Mouse (Mus musculus): ENCODE measurements around the gene Dusp8.

The Dusp8 gene

DNA sequence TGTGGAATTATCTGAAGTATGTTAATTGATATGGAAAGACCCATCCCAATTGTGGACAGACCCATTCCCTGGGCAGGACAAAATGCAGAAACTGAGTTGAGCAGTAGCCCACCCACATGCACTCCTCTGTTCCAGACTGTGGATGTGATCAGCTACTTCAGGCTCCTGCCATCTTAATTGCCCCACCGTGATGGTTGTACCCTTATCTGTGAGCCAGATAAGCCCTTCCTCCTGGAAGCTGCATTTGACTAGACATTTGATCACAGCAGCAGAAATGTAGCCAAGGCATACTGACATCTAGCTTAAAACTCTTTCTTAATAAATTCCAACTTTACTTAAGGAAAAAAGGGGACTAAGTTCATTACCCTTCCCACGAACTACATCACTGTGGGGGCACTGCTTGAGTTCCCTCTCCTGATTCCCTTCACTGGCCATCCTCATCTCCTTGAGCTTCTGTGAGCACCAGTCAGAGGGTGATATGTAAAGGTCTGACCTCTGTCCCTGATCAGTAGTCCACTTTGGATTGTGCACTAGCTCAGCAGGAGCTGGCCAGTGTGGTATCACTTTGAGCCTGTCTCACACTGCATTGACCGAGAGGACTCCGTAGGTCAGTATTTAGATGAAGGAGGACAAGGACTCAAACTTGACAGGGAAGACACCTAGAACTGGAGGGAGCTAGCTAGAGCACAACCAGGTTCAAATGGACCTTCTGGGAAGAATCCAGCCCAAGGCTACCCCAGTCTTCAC is 9.3 kb downstream of the Dusp8 start:
- DNase-seq (ENCODE audit: low read depth) = no peak

GRCm38 (mm10) chr7:142084820-142085219 is 10.8 kb downstream of the Dusp8 start:
- peak; percentile 77 for DNase-seq (ENCODE audit: low read depth)

DNA sequence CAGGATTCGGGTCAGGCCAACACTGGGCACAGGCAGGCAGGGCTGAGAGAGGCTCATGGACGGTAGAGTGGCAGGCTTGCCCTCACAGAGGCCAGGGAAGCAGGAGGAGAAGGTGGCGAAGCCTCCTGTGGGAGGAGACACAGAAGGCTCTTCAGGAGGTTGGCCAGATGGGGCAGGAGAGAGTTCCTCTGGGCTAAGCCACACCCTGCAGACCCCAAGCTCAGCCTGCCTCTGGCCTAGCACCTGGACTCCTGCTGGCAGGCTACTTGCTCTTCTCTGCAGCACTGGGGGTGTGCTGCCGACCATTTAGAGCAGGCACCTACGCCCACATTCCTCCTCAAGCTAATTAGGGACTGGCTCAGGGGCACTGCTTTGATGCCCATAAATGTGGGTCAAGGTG is 11.2 kb downstream of the Dusp8 start:
- DNase-seq (ENCODE audit: low read depth) = no peak

DNA sequence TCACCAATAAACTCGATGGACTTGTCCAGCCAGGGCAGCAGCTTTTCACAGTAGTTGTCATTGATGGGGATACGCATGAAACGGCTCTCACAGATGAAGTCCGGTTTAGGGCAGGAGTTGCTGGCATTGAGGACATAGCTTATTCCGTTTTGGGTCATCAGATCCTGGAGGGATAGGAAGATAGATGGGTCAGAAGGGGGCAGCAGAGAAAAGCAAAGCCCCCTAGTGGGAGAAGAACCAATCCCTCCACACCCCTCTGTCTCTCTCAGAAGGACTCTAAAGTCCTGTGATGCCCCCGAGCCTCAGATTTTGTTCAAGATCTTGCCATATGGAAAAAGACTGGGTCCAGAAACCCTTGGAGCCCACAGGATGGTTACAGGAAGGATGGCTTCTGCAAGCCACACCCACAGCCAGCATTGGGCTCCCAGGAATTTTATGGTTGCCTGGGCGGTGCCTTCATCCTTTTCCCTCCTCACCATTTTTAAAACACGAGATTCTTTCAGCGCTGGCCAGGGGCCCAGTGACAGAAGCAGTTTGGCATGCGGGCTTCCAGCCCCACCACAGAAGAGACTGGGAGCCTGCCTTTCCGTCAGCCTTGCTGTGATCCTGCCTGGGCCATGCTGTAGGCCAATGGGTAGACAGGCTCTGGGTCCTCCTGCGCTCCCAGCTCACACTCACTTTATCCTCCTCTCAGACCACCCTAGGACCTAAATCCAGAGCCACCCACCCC is 11.9 kb downstream of the Dusp8 start:
- no peak for DNase-seq (ENCODE audit: low read depth)

GRCm38 (mm10) chr7:142082607-142083006 is 13.0 kb downstream of the Dusp8 start:
- no peak for DNase-seq (ENCODE audit: low read depth)

GRCm38 (mm10) chr7:142082179-142082578 is 13.5 kb downstream of the Dusp8 start:
- no peak for DNase-seq (ENCODE audit: low read depth)

GRCm38 (mm10) chr7:142081736-142082135 is 13.9 kb downstream of the Dusp8 start:
- DNase-seq (ENCODE audit: low read depth) = no peak

- DNase-seq (ENCODE audit: low read depth) = no peak
These were observed 14.8 kb downstream of the Dusp8 start for GRCm38 (mm10) chr7:142080876-142081275.

GRCm38 (mm10) chr7:142079365-142079764 is 16.3 kb downstream of the Dusp8 start:
- no peak for DNase-seq (ENCODE audit: low read depth)

DNA sequence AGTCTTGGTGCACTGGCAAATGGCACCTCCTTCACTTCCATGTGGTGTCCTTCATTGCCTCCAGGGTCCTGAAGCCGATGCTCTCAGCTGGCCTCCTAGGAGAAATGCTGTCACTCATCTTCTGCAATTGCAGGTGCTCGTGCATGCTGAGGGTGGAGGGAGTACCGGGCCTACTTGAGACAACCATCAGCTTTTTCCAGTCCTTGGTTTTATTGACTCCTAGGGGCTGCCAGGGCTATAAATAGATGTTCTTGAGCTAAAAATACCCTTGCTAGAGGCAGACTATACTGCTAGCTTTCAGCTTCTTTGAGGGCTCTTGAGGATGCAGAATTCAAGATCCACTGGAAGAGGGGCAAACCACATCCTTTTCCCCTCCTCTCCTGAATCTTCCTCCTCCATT is 18.5 kb downstream of the Dusp8 start:
- no peak for DNase-seq (ENCODE audit: low read depth)

- DNase-seq (ENCODE audit: low read depth) = no peak
These were observed 21.3 kb downstream of the Dusp8 start for GRCm38 (mm10) chr7:142074146-142074886.

GRCm38 (mm10) chr7:142071717-142072116 is 23.9 kb downstream of the Dusp8 start:
- DNase-seq (ENCODE audit: low read depth) = no peak

- no peak for DNase-seq (ENCODE audit: low read depth)
These were observed 24.4 kb downstream of the Dusp8 start for GRCm38 (mm10) chr7:142071212-142071578.

GRCm38 (mm10) chr7:142070458-142071211 is 25.0 kb downstream of the Dusp8 start:
- no peak for DNase-seq (ENCODE audit: low read depth)

GRCm38 (mm10) chr7:142068429-142068828 is 27.2 kb downstream of the Dusp8 start:
- DNase-seq (ENCODE audit: low read depth) = no peak

GRCm38 (mm10) chr7:142060931-142061565 is 34.6 kb downstream of the Dusp8 start, which contains the start of gene Mob2:
Gene Mob2, minus strand, starts transcription at chr7:142061065.
- peak; percentile 47 for DNase-seq (ENCODE audit: low read depth)

GRCm38 (mm10) chr7:142060185-142060930 is 35.3 kb downstream of the Dusp8 start:
- DNase-seq (ENCODE audit: low read depth) = no peak

DNA sequence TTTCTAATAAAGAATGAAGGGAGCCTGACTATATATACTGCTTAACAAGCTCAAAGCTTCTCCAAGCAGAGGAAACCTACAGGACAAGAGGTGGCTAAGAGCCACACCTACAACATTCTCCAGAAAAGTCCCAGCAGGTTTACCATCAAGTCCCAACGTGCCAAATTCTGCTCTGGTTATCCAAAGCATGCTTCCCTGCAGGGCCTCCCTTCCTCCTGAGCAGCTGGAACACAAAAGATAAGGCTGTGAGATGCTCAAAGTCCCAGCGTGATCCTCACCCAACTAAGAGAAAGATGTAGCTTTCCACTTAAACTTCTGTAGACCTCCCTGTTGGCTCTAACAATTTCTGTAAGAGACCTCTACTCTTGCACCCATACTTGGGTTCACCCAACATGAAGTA is 36.6 kb downstream of the Dusp8 start:
- no peak for DNase-seq (ENCODE audit: low read depth)

GRCm38 (mm10) chr7:142057121-142057520 is 38.5 kb downstream of the Dusp8 start:
- DNase-seq (ENCODE audit: low read depth) = no peak

DNA sequence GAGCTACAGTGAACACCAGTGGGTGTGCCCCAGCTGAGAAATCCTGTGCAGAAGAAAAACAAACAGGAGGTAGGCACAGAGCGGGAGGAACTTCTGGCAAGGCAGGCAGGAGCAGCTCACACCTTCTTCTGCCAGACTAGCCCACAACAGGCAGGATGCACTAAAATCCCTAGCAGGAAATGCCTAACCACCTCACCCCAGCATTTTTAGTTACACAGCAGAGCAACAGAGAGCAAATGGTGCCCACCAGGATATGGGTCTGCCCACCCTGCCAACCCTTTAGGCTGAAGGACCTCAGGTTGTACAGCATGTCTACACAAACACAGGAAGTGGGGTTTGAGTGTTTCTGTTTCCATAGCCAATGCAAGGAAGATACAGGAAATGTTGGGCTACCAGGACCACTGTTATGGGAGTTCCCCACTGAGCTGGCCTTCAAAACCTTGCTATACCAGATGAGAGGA is 39.0 kb downstream of the Dusp8 start:
- DNase-seq (ENCODE audit: low read depth) = no peak

GRCm38 (mm10) chr7:142055431-142055830 is 40.2 kb downstream of the Dusp8 start:
- DNase-seq (ENCODE audit: low read depth) = no peak
